Mouse (Mus musculus) ES-Bruce4 (cell line): ENCODE data around the gene Tti1. TPM values are rescaled to one million over a fixed set of nuclear protein-coding genes. Genes with fewer than 3 reads are reported as not detected.

Source experiments
- H3K27ac ChIP-seq: 2 replicates; pipeline ENCODE4 v1.5.1; 2012; ENCODE audit warnings: low read length, inconsistent platforms; ENCODE audit not compliant: insufficient read depth
- H3K27me3 ChIP-seq: 2 replicates; pipeline ENCODE4 v1.6.1; 2012; ENCODE audit warnings: mild to moderate bottlenecking, low read length, inconsistent platforms; ENCODE audit not compliant: control insufficient read depth, poor library complexity, insufficient read depth, severe bottlenecking
- H3K36me3 ChIP-seq: 2 replicates; pipeline ENCODE4 v1.6.1; 2012; ENCODE audit warnings: inconsistent platforms, mild to moderate bottlenecking, low read length, moderate library complexity; ENCODE audit not compliant: control insufficient read depth, poor library complexity, insufficient read depth, severe bottlenecking
- H3K4me1 ChIP-seq: one replicate; pipeline ENCODE4 v1.8.1; 2011; ENCODE audit warnings: low read length; ENCODE audit not compliant: control insufficient read depth, insufficient read depth
- H3K4me3 ChIP-seq: 2 replicates; pipeline ENCODE4 v1.5.1; 2011; ENCODE audit warnings: low read depth, mild to moderate bottlenecking, low read length
- H3K9ac ChIP-seq: 2 replicates; pipeline ENCODE4 v1.6.1; 2012; ENCODE audit warnings: low read depth, mild to moderate bottlenecking, inconsistent platforms; ENCODE audit not compliant: poor library complexity, severe bottlenecking
- H3K9me3 ChIP-seq: replicated peaks from 2 replicates; pipeline ENCODE4 v1.6.1; 2012; ENCODE audit warnings: mild to moderate bottlenecking, low read length, inconsistent platforms; ENCODE audit not compliant: control insufficient read depth, poor library complexity, insufficient read depth, severe bottlenecking
- CTCF ChIP-seq: IDR thresholded peaks from one replicate; pipeline ENCODE4 v1.8.1; 2011; ENCODE audit warnings: low read depth, low read length
- EP300 ChIP-seq: IDR thresholded peaks from 2 replicates; pipeline ENCODE4 v1.6.1; 2011; ENCODE audit warnings: low read depth, low read length; ENCODE audit not compliant: insufficient read depth
- POLR2A ChIP-seq: IDR thresholded peaks from one replicate; pipeline ENCODE4 v1.8.1; 2011; ENCODE audit warnings: low read length; ENCODE audit not compliant: insufficient read depth
- polyA plus RNA-seq: library from polyadenylated mRNA; stranded (reverse); fragments of >200 nt; gene quantifications from 2 replicates; pipeline ENCODE4 v1.2.4, GENCODE M21; 2011; ENCODE audit warnings: low read depth; ENCODE audit not compliant: missing spikeins, insufficient read depth, insufficient read length

Tti1 gene
- polyA plus RNA-seq, 1 experiment = 48.5 TPM

GRCm38 (mm10) chr2:158047903-158048302 lies 19.7 kb upstream of the Tti1 start:
- Histone ChIP-seq H3K27me3 (no peaks in the 10 kb centered on the region), H3K9ac (no peak overlapping the region), H3K9me3 (no peaks in the 10 kb centered on the region), H3K27ac (no peak overlapping the region), H3K36me3 (peaks cover 26% of the 10 kb centered on the region), H3K4me1 (no peaks in the 10 kb centered on the region), H3K4me3 (no peak overlapping the region)
- TF ChIP-seq EP300 = no peak
- peak; percentile 80 for TF ChIP-seq CTCF

GRCm38 (mm10) chr2:158046186-158046585 lies 18.0 kb upstream of the Tti1 start:
- Histone ChIP-seq H3K27ac (no peak overlapping the region), H3K4me1 (no peaks in the 10 kb centered on the region), H3K4me3 (no peak overlapping the region), H3K27me3 (no peaks in the 10 kb centered on the region), H3K9me3 (no peaks in the 10 kb centered on the region), H3K36me3 (peaks cover 21% of the 10 kb centered on the region), H3K9ac (no peak overlapping the region)
- no peak for TF ChIP-seq EP300
- no peak for TF ChIP-seq POLR2A
- no peak for TF ChIP-seq CTCF

- no peak overlapping the region for H3K27ac ChIP-seq
- no peaks in the 10 kb centered on the region for H3K9me3 ChIP-seq
- TF ChIP-seq EP300 = no peak
- TF ChIP-seq POLR2A = no peak
- TF ChIP-seq CTCF = no peak
- H3K9ac ChIP-seq = no peak overlapping the region
- peaks cover 12% of the 10 kb centered on the region for H3K36me3 ChIP-seq
- no peaks in the 10 kb centered on the region for H3K4me1 ChIP-seq
- H3K27me3 ChIP-seq = no peaks in the 10 kb centered on the region
- H3K4me3 ChIP-seq = no peak overlapping the region
These were observed 15.3 kb upstream of the Tti1 start for GRCm38 (mm10) chr2:158043504-158043903.

- Histone ChIP-seq H3K36me3 (peaks cover 6% of the 10 kb centered on the region; the same call in 1 of the 2 replicates), H3K4me3 (no peak overlapping the region), H3K9ac (no peak overlapping the region), H3K27ac (no peak overlapping the region), H3K9me3 (no peaks in the 10 kb centered on the region), H3K27me3 (no peaks in the 10 kb centered on the region), H3K4me1 (no peaks in the 10 kb centered on the region)
- TF ChIP-seq CTCF (no peak), EP300 (no peak), POLR2A (no peak)
These were observed 12.2 kb upstream of the Tti1 start for GRCm38 (mm10) chr2:158040396-158040795.

GRCm38 (mm10) chr2:158039662-158040061 lies 11.4 kb upstream of the Tti1 start:
- TF ChIP-seq POLR2A (no peak), CTCF (no peak), EP300 (no peak)
- H3K27ac ChIP-seq = no peak overlapping the region
- H3K4me1 ChIP-seq = no peaks in the 10 kb centered on the region
- no peaks in the 10 kb centered on the region for H3K9me3 ChIP-seq
- H3K36me3 ChIP-seq = peaks cover 6% of the 10 kb centered on the region; the same call in 1 of the 2 replicates
- no peak overlapping the region for H3K9ac ChIP-seq
- no peak overlapping the region for H3K4me3 ChIP-seq
- no peaks in the 10 kb centered on the region for H3K27me3 ChIP-seq

GRCm38 (mm10) chr2:158037571-158037970 lies 9.3 kb upstream of the Tti1 start:
- no peaks in the 10 kb centered on the region for H3K36me3 ChIP-seq

More at GRCm38 (mm10) chr2:158037571-158037970, 9.3 kb upstream of the Tti1 start:
- Histone ChIP-seq H3K27ac (no peak overlapping the region), H3K27me3 (no peaks in the 10 kb centered on the region), H3K9ac (no peak overlapping the region), H3K4me3 (no peak overlapping the region), H3K9me3 (no peaks in the 10 kb centered on the region), H3K4me1 (no peaks in the 10 kb centered on the region)
- TF ChIP-seq EP300 (no peak), POLR2A (no peak), CTCF (no peak)
